Mouse (Mus musculus) CH12.LX (cell line): Measurements from ENCODE around the gene Dapk3. TPM values are rescaled to one million over a fixed set of nuclear protein-coding genes. Genes with fewer than 3 reads are reported as not detected.
"Not testable (repeated sequence)": the region's sequence is repeated elsewhere in the genome, so short reads cannot be mapped to it uniquely, and the experiment has no call there.

Source experiments
- DNase-seq: peaks from one replicate; pipeline ENCODE4 v3.0.0-alpha.2; 2013; ENCODE audit errors: extremely low read depth
- H3K27ac ChIP-seq: 2 replicates; pipeline ENCODE4 v1.5.1; 2012; ENCODE audit warnings: low read depth, mild to moderate bottlenecking, control low read depth, moderate library complexity; ENCODE audit not compliant: insufficient read depth
- H3K27me3 ChIP-seq: replicated peaks from 2 replicates; pipeline ENCODE3; 2012; ENCODE audit warnings: inconsistent platforms
- H3K36me3 ChIP-seq, 2 experiments: replicated peaks in 1 of 2; 2 replicates each; pipeline versions ENCODE3 to v1.6.1; 2012; ENCODE audit warnings: inconsistent platforms in 1 of 2, low read length in 1 of 2, mild to moderate bottlenecking in 1 of 2, mixed read lengths in 1 of 2, moderate library complexity in 1 of 2; ENCODE audit not compliant: control insufficient read depth in 1 of 2, insufficient read depth in 1 of 2
- H3K4me1 ChIP-seq, 2 experiments: 2 replicates each; pipeline ENCODE4 v1.6.1; 2012; ENCODE audit warnings: inconsistent platforms in 1 of 2, moderate library complexity in 1 of 2; ENCODE audit not compliant: insufficient read depth in 2 of 2, control insufficient read depth in 1 of 2
- H3K4me2 ChIP-seq: 2 replicates; pipeline ENCODE4 v1.6.1; 2012; ENCODE audit warnings: low read depth, mild to moderate bottlenecking, control low read depth; ENCODE audit not compliant: poor library complexity, insufficient read depth, severe bottlenecking
- H3K4me3 ChIP-seq, 3 experiments: fragments of 150-350 bp in 1 of 3; sonication (generic) in 1 of 3; replicated peaks in 1 of 3; 2 replicates each; pipeline versions ENCODE3 to v1.5.1; 2011 to 2012; ENCODE audit warnings: low read depth in 2 of 3, low read length in 2 of 3, mild to moderate bottlenecking in 2 of 3, moderate library complexity in 2 of 3, control low read depth in 1 of 3, improper control_type of control experiment in 1 of 3, inconsistent platforms in 1 of 3, mixed read lengths in 1 of 3; ENCODE audit not compliant: poor library complexity in 1 of 3
- H3K79me2 ChIP-seq: replicated peaks from 2 replicates; pipeline ENCODE4 v1.6.1; 2012; ENCODE audit warnings: mild to moderate bottlenecking, moderate library complexity; ENCODE audit not compliant: control insufficient read depth, poor library complexity, insufficient read depth, severe bottlenecking; ENCODE audit errors: extremely low read depth
- H3K9ac ChIP-seq: 2 replicates; pipeline ENCODE4 v1.6.1; 2012; ENCODE audit warnings: low read depth, mild to moderate bottlenecking, control low read depth, moderate library complexity; ENCODE audit not compliant: insufficient read depth
- H3K9me3 ChIP-seq: replicated peaks from 2 replicates; pipeline ENCODE3; 2012; ENCODE audit warnings: low read length, inconsistent platforms, mixed read lengths
- CTCF ChIP-seq, 2 experiments: IDR thresholded peaks in 1 of 2; conservative IDR thresholded peaks in 1 of 2; 2 replicates each; pipeline ENCODE4 v1.5.1; 2011 to 2012; ENCODE audit warnings: low read depth in 2 of 2, low read length in 2 of 2, improper control_type of control experiment in 1 of 2, inconsistent platforms in 1 of 2, mild to moderate bottlenecking in 1 of 2, moderate library complexity in 1 of 2
- GABPA ChIP-seq: IDR thresholded peaks from 2 replicates; pipeline ENCODE4 v1.6.1; 2012; ENCODE audit warnings: low read depth, low read length, improper control_type of control experiment, inconsistent platforms; ENCODE audit not compliant: insufficient replicate concordance
- MXI1 ChIP-seq: IDR thresholded peaks from 2 replicates; pipeline ENCODE4 v1.6.1; 2011; ENCODE audit warnings: mild to moderate bottlenecking, low read depth, low read length, improper control_type of control experiment
- MYC ChIP-seq: IDR thresholded peaks from 2 replicates; pipeline ENCODE4 v1.6.1; 2011; ENCODE audit warnings: low read depth, mild to moderate bottlenecking, improper control_type of control experiment, low read length
- NRF1 ChIP-seq: IDR thresholded peaks from 2 replicates; pipeline ENCODE4 v1.6.1; 2014; ENCODE audit warnings: low read depth, mild to moderate bottlenecking, inconsistent platforms, low read length, improper control_type of control experiment, moderate library complexity
- POLR2A ChIP-seq: IDR thresholded peaks from 2 replicates; pipeline ENCODE4 v1.6.1; 2011; ENCODE audit warnings: low read depth, mild to moderate bottlenecking, improper control_type of control experiment, low read length
- RCOR1 ChIP-seq: conservative IDR thresholded peaks from 2 replicates; pipeline ENCODE4 v1.6.1; 2012; ENCODE audit warnings: low read depth, mild to moderate bottlenecking, inconsistent platforms, low read length, improper control_type of control experiment
- SIN3A ChIP-seq: IDR thresholded peaks from 2 replicates; pipeline ENCODE4 v1.6.1; 2012; ENCODE audit warnings: low read length, improper control_type of control experiment, inconsistent platforms
- TCF12 ChIP-seq: IDR thresholded peaks from 2 replicates; pipeline ENCODE4 v1.6.1; 2014; ENCODE audit warnings: low read depth, mild to moderate bottlenecking, inconsistent platforms, low read length, improper control_type of control experiment
- ZNF384 ChIP-seq: IDR thresholded peaks from 2 replicates; pipeline ENCODE4 v1.6.1; 2012; ENCODE audit warnings: low read depth, low read length, improper control_type of control experiment, inconsistent platforms
- dilution Hi-C: fragments of 300-500 bp; cut with MboI; formaldehyde crosslinking; loops from 2 replicates; pipeline ENCODE4 v1.14.3; 2020; ENCODE audit warnings: low sequenced_read_pairs; ENCODE audit not compliant: extremely low pct_unique_long_range_greater_than_20kb, extremely low pct_ligation_motif_present
- in situ Hi-C: fragments of 300-500 bp; cut with MboI; formaldehyde crosslinking; loops from 3 replicates; pipeline ENCODE4 v1.14.3; 2019; ENCODE audit warnings: low sequenced_read_pairs, low pct_ligation_motif_present, low pct_unique_long_range_greater_than_20kb, mixed read lengths
- polyA plus RNA-seq: library from polyadenylated mRNA; unstranded; fragments of >175 nt; gene quantifications from 2 replicates; pipeline ENCODE4 v1.2.1, GENCODE M21; 2012; ENCODE audit warnings: low read depth; ENCODE audit not compliant: insufficient read length
- total RNA-seq, 2 experiments: library from RNA; depleted of rRNA; stranded (reverse); fragments of 300-350 nt in 1 of 2; fragments of >200 nt in 1 of 2; gene quantifications; 2 replicates each; pipeline ENCODE4 v1.2.3; 2012 to 2014

Gene Dapk3
- total and polyA plus RNA-seq, 3 experiments: 25.4 to 46.2 (median 44.5) TPM

GRCm38 (mm10) chr10:81174617-81175344 lies 8.0 kb upstream of the Dapk3 start (continued):
- TF ChIP-seq NRF1: peak; percentile 64
- TF ChIP-seq GABPA: no peak

- Histone ChIP-seq H3K79me2 (peaks cover 38% of the 10 kb centered on the region), H3K36me3 (peaks cover 30 to 33% of the 10 kb centered on the region in 2 experiments)
- TF ChIP-seq CTCF (conservative IDR thresholded peaks at IDR 0.05 in 1 of 2, IDR thresholded peaks at IDR 0.05 in 1 of 2; ENCODE audit: low read depth in 2 of 2, low read length in 2 of 2) (peak in 1 of 2 experiments; percentile 6; a peak in 1 of 4 replicates), MYC (peak; percentile 5; the same call in 1 of the 2 replicates), SIN3A (peak; percentile 15; the same call in 1 of the 2 replicates), ZNF384 (peak; percentile 77), MXI1 (peak; percentile 10; the same call in 1 of the 2 replicates)
- TF ChIP-seq, all 38 proteins: peak for 5; not testable (repeated sequence) for 33
- Histone ChIP-seq H3K4me2 (peak overlapping the region; percentile 93), H3K4me1 (peaks cover 22 to 36% of the 10 kb centered on the region in 2 experiments), H3K4me3 (peak overlapping the region in 1 of 3 experiments; percentile 28), H3K9ac (0 out of 2 replicates have a peak overlapping the region, but pooled peaks have one; percentile 9)
- dilution Hi-C loops, H3K27ac ChIP-seq, DNase-seq, H3K27me3 ChIP-seq, H3K9me3 ChIP-seq: not testable (repeated sequence)
- in situ Hi-C loops: loop anchor here (10.0 kb wide), 1 partner anchor 101 kb away; the partner anchor contains the start of gene Thop1
Observed at GRCm38 (mm10) chr10:81175345-81175701, 7.5 kb upstream of the Dapk3 start.

GRCm38 (mm10) chr10:81175936-81176465 lies 6.8 kb upstream of the Dapk3 start:
- in situ Hi-C loops: loop anchor here (10.0 kb wide), 1 partner anchor 101 kb away; the partner anchor contains the start of gene Thop1
- peaks cover 22 to 43% of the 10 kb centered on the region in 2 experiments for H3K4me1 ChIP-seq
- TF ChIP-seq ZNF384 (0 out of 2 replicates have a peak, but pooled peaks have one; percentile 22), RCOR1 (0 out of 2 replicates have a peak, but pooled peaks have one; percentile 9), POLR2A (no peak), SIN3A (no peak), TCF12 (no peak)

More at GRCm38 (mm10) chr10:81175936-81176465, 6.8 kb upstream of the Dapk3 start:
- no peaks in the 10 kb centered on the region for H3K9me3 ChIP-seq
- peak overlapping the region; percentile 93 for H3K4me2 ChIP-seq
- H3K27ac ChIP-seq: no peak overlapping the region
- dilution Hi-C loops: no loop called here
- no peaks in the 10 kb centered on the region for H3K27me3 ChIP-seq
- peak overlapping the region in 2 of 3 experiments; percentile 21 to 99 for H3K4me3 ChIP-seq
- H3K9ac ChIP-seq: peak overlapping the region; percentile 23; the same call in 1 of the 2 replicates
- DNase-seq: no peak
- peaks cover 39% of the 10 kb centered on the region for H3K79me2 ChIP-seq
- H3K36me3 ChIP-seq: peaks cover 37 to 39% of the 10 kb centered on the region in 2 experiments
